Comparison of ENCODE assay signal across 14 mouse cellular contexts in genomic region chr10:120279482-120280128, GRCm38 (mm10). TPM values are rescaled to one million over a fixed set of nuclear protein-coding genes. Genes with fewer than 3 reads are reported as not detected.
DNase-seq lines count a peak whose midpoint lies in the region; ATAC-seq lines count a peak whose summit lies in the region.
"Had no signal": no experiment of that assay in that cellular context is flagged by ENCODE, and none has a peak within 500 bp of the region (broad histone marks: within the 10 kb centered on the region; RNA-seq: fewer than 3 reads in every experiment).

No protein-coding gene starts in this region.

- intact Hi-C loops in heart, postnatal 25 days (cut with DNase I) = no loop called here

- H3K9ac ChIP-seq in kidney, embryonic 16.5 days (replicated peaks; ENCODE audit: low read length) = no peak overlapping the region
- H3K9ac ChIP-seq in midbrain, embryonic 15.5 days = no peak overlapping the region
- H3K9ac ChIP-seq: liver, embryonic 15.5 days had no signal

- WGBS in kidney, embryonic 16.5 days = 67% methylated on average over 12 of the region's 12 CpGs
- 86% methylated on average over 12 of the region's 12 CpGs for WGBS in midbrain, embryonic 15.5 days

- H3K27me3 ChIP-seq in kidney, embryonic 16.5 days (ENCODE audit: insufficient read depth, low read length) = no peaks in the 10 kb centered on the region
- no peaks in the 10 kb centered on the region for H3K27me3 ChIP-seq in midbrain, embryonic 15.5 days (replicated peaks)
- H3K27me3 ChIP-seq: liver, embryonic 15.5 days; Patski had no signal

- DNase-seq in heart, adult 11 months = peak; percentile 82
- no peak for DNase-seq in heart, postnatal 25 days (ENCODE audit: low spot score)
- DNase-seq in ovary, postnatal 36 days (ENCODE audit: low spot score) = peak; percentile 20
- DNase-seq in ovary, adult 18-20 months (ENCODE audit: low spot score) = no peak
- DNase-seq in spleen, postnatal 36 days (ENCODE audit: low spot score in 2 of 2) = no peak
- DNase-seq in thymus, postnatal 36 days = no peak
- DNase-seq: cerebellum, adult 9-11 months; layer of hippocampus, postnatal 36 days had no signal

- H3K27ac ChIP-seq in kidney, embryonic 16.5 days (ENCODE audit: low read length) = no peak overlapping the region
- H3K27ac ChIP-seq in midbrain, embryonic 15.5 days = no peak overlapping the region
- H3K27ac ChIP-seq: liver, embryonic 15.5 days; midbrain, embryonic 10.5 days had no signal

- H3K4me1 ChIP-seq in kidney, embryonic 16.5 days (ENCODE audit: insufficient read depth, low read length) = peaks cover 9% of the 10 kb centered on the region; the same call in 1 of the 2 replicates
- H3K4me1 ChIP-seq in midbrain, embryonic 15.5 days = no peaks in the 10 kb centered on the region
- H3K4me1 ChIP-seq: liver, embryonic 15.5 days had no signal

- H3K36me3 ChIP-seq in kidney, embryonic 16.5 days (ENCODE audit: insufficient read depth, low read length) = no peaks in the 10 kb centered on the region
- no peaks in the 10 kb centered on the region for H3K36me3 ChIP-seq in midbrain, embryonic 15.5 days (replicated peaks)
- H3K36me3 ChIP-seq: liver, embryonic 15.5 days; midbrain, embryonic 10.5 days had no signal

- no peak overlapping the region for H3K4me3 ChIP-seq in kidney, embryonic 16.5 days (ENCODE audit: low read length)
- no peak overlapping the region for H3K4me3 ChIP-seq in midbrain, embryonic 15.5 days
- H3K4me3 ChIP-seq: liver, embryonic 15.5 days; midbrain, embryonic 10.5 days had no signal

- ATAC-seq in kidney, embryonic 16.5 days (ENCODE audit: low FRiP score, low TSS enrichment) = 0 out of 2 replicates have a peak, but pooled peaks have one; percentile 23
- no peak for ATAC-seq in midbrain, embryonic 15.5 days (replicated peaks)
- ATAC-seq: forebrain, embryonic 16.5 days; Patski had no signal

- no peaks in the 10 kb centered on the region for H3K9me3 ChIP-seq in kidney, embryonic 16.5 days (ENCODE audit: low read length)
- H3K9me3 ChIP-seq in midbrain, embryonic 15.5 days = no peaks in the 10 kb centered on the region
- H3K9me3 ChIP-seq: liver, embryonic 15.5 days; midbrain, embryonic 10.5 days had no signal

- no peak overlapping the region for H3K4me2 ChIP-seq in kidney, embryonic 16.5 days (replicated peaks; ENCODE audit: low read depth, low read length)
- no peak overlapping the region for H3K4me2 ChIP-seq in midbrain, embryonic 15.5 days
- H3K4me2 ChIP-seq: liver, embryonic 15.5 days had no signal

RNA-seq across cellular contexts. Expression of gene Llph, which starts 52.7 kb away (rescaled TPM):
- total RNA-seq in heart, postnatal 25 days (2021) = 1 to 10 TPM; 7.6 to 8.7 TPM
- polyA plus RNA-seq in kidney, embryonic 16.5 days (2015; fragmentation: Nextera tagmentation; extraction: Ambion mirVana) = 45.1 and 54.1 TPM in 2 replicates
- polyA plus RNA-seq in midbrain, embryonic 15.5 days (2015; fragmentation: Nextera tagmentation; extraction: Ambion mirVana) = 34.7 and 39.6 TPM in 2 replicates

Comparison
In these comparisons a context has a peak if more than half of its experiments do, and no peak if none do; other contexts are left out.
1. DNase-seq: peak in heart, adult 11 months (single experiment) and ovary, postnatal 36 days (single experiment); none in heart, postnatal 25 days (single experiment), ovary, adult 18-20 months (single experiment), spleen, postnatal 36 days (0 of 2) and thymus, postnatal 36 days (0 of 2).